ENCODE assay signal across 20 mouse cellular contexts in the genomic region with DNA sequence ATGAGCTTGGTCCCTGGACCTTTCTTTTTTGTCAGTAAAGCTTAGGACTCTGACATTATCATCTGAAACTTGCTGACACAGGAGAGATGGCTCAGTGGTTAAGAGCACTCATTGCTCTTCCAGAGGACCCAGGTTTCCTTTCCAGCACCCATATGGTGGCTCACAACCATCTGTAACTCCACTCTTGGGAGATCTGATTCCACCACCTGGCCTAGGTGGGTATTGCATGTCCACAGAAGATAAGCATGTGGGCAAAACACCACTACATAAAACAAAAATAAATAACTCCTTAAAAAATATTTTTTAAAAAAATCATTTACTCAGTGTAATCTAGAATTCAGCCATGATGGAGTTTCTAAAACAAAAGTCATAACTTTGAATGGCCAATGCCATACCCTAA.
DNase-seq lines count a peak whose midpoint lies in the region; ATAC-seq and TF ChIP-seq lines count a peak whose summit lies in the region.
"Had no signal": no experiment of that assay in that cellular context is flagged by ENCODE, and none has a peak within 500 bp of the region (broad histone marks: within the 10 kb centered on the region; RNA-seq: fewer than 3 reads in every experiment).

No protein-coding gene starts in this region.

- TF ChIP-seq CTCF in gastrocnemius, adult 2 months (IDR thresholded peaks at IDR 0.05): peak; percentile 27; the same call in 1 of the 2 replicates
- TF ChIP-seq CTCF in liver, embryonic 14.5 days (IDR thresholded peaks at IDR 0.05; ENCODE audit: low read depth): 0 out of 2 replicates have a peak, but pooled peaks have one; percentile 10
- TF ChIP-seq CTCF in CH12.LX (conservative IDR thresholded peaks at IDR 0.05 in 1 of 2, IDR thresholded peaks at IDR 0.05 in 1 of 2; ENCODE audit: low read depth in 2 of 2, low read length in 2 of 2): peak in 1 of 2 experiments; percentile 11; a peak in 2 of 4 replicates

- H3K4me3 ChIP-seq in gastrocnemius, adult 2 months: no peak overlapping the region
- no peak overlapping the region for H3K4me3 ChIP-seq in liver, embryonic 14.5 days (ENCODE audit: insufficient read depth in 1 of 2, low read depth in 2 of 2, low read length in 2 of 2)
- no peak overlapping the region for H3K4me3 ChIP-seq in liver, embryonic 12.5 days
- H3K4me3 ChIP-seq in CH12.LX (replicated peaks in 1 of 3; ENCODE audit: low read depth in 2 of 3, low read length in 2 of 3, poor library complexity in 1 of 3): no peak overlapping the region
- H3K4me3 ChIP-seq in limb, embryonic 10.5 days: no peak overlapping the region
- H3K4me3 ChIP-seq: limb, embryonic 13.5 days had no signal

- no peak for TF ChIP-seq POLR2A in CH12.LX (IDR thresholded peaks at IDR 0.05; ENCODE audit: low read depth, low read length)

- no peaks in the 10 kb centered on the region for H3K9me3 ChIP-seq in liver, embryonic 14.5 days (ENCODE audit: control insufficient read depth, low read length)
- H3K9me3 ChIP-seq in liver, embryonic 12.5 days (replicated peaks): no peaks in the 10 kb centered on the region
- no peaks in the 10 kb centered on the region for H3K9me3 ChIP-seq in CH12.LX (replicated peaks; ENCODE audit: low read length)
- no peaks in the 10 kb centered on the region for H3K9me3 ChIP-seq in limb, embryonic 10.5 days (replicated peaks)
- H3K9me3 ChIP-seq: limb, embryonic 13.5 days had no signal

- no peak for DNase-seq in gastrocnemius, adult 2 months
- DNase-seq in gastrocnemius, postnatal 14 days: no peak
- no peak for DNase-seq in liver, embryonic 14.5 days (ENCODE audit: low read depth in 3 of 3, low spot score in 3 of 3)
- DNase-seq in CH12.LX (ENCODE audit: extremely low read depth): no peak
- DNase-seq in limb, embryonic 10.5 days (ENCODE audit: low spot score): no peak
- DNase-seq in adrenal gland, postnatal 10 days: no peak
- no peak for DNase-seq in frontal cortex, postnatal 14 days (ENCODE audit: low spot score in 2 of 2)
- DNase-seq: adrenal gland, postnatal 25 days; cerebellum, adult 11 months; embryo, embryonic 11 days; heart, postnatal 4 days; kidney, adult 11 months; lung, postnatal 4 days; right cerebral cortex, postnatal 25 days; thymus, postnatal 14 days had no signal

- no peak for ATAC-seq in liver, embryonic 14.5 days (ENCODE audit: insufficient read depth)
- no peak for ATAC-seq in liver, embryonic 12.5 days
- ATAC-seq: forebrain, embryonic 16.5 days; hindbrain, embryonic 16.5 days had no signal

- TF ChIP-seq EP300 in liver, embryonic 14.5 days (IDR thresholded peaks at IDR 0.05; ENCODE audit: low read depth): no peak
- TF ChIP-seq EP300 in CH12.LX (IDR thresholded peaks at IDR 0.05; ENCODE audit: low read length): no peak

- dilution Hi-C loops in CH12.LX (cut with MboI; ENCODE audit: extremely low pct_ligation_motif_present, extremely low pct_unique_long_range_greater_than_20kb, low sequenced_read_pairs): no loop called here

- H3K27ac ChIP-seq in gastrocnemius, adult 2 months: no peak overlapping the region
- no peak overlapping the region for H3K27ac ChIP-seq in liver, embryonic 14.5 days
- no peak overlapping the region for H3K27ac ChIP-seq in liver, embryonic 12.5 days
- H3K27ac ChIP-seq in CH12.LX (ENCODE audit: insufficient read depth, low read depth): no peak overlapping the region
- peak overlapping the region; percentile 50; the same call in 1 of the 2 replicates for H3K27ac ChIP-seq in limb, embryonic 10.5 days
- H3K27ac ChIP-seq: limb, embryonic 13.5 days had no signal

- no peak for TF ChIP-seq RAD21 in CH12.LX (IDR thresholded peaks at IDR 0.05; ENCODE audit: low read depth, low read length)

- no peaks in the 10 kb centered on the region for H3K36me3 ChIP-seq in liver, embryonic 14.5 days (replicated peaks; ENCODE audit: control insufficient read depth, insufficient read depth, low read depth)
- no peaks in the 10 kb centered on the region for H3K36me3 ChIP-seq in liver, embryonic 12.5 days
- no peaks in the 10 kb centered on the region for H3K36me3 ChIP-seq in CH12.LX (replicated peaks in 1 of 2; ENCODE audit: control insufficient read depth in 1 of 2, insufficient read depth in 1 of 2, low read length in 1 of 2)
- H3K36me3 ChIP-seq in limb, embryonic 10.5 days: peaks cover 7% of the 10 kb centered on the region; the same call in 1 of the 2 replicates
- H3K36me3 ChIP-seq: limb, embryonic 13.5 days had no signal

- H3K4me1 ChIP-seq in liver, embryonic 14.5 days (replicated peaks; ENCODE audit: control insufficient read depth in 2 of 2, insufficient read depth in 2 of 2, low read length in 1 of 2): no peaks in the 10 kb centered on the region
- no peaks in the 10 kb centered on the region for H3K4me1 ChIP-seq in liver, embryonic 12.5 days
- peaks cover 0 to 4% of the 10 kb centered on the region in 2 experiments; a peak in 1 of 4 replicates for H3K4me1 ChIP-seq in CH12.LX (ENCODE audit: control insufficient read depth in 1 of 2, insufficient read depth in 2 of 2)
- peaks cover 62% of the 10 kb centered on the region for H3K4me1 ChIP-seq in limb, embryonic 10.5 days

- no peak overlapping the region for H3K4me2 ChIP-seq in liver, embryonic 14.5 days (ENCODE audit: low read depth)
- H3K4me2 ChIP-seq in liver, embryonic 12.5 days: no peak overlapping the region
- H3K4me2 ChIP-seq in CH12.LX (ENCODE audit: insufficient read depth, low read depth, poor library complexity, severe bottlenecking): no peak overlapping the region
- H3K4me2 ChIP-seq: limb, embryonic 13.5 days; midbrain, embryonic 11.5 days had no signal

- no peaks in the 10 kb centered on the region for H3K27me3 ChIP-seq in liver, embryonic 14.5 days (ENCODE audit: control insufficient read depth, insufficient read depth, low read length)
- no peaks in the 10 kb centered on the region for H3K27me3 ChIP-seq in liver, embryonic 12.5 days (replicated peaks)
- no peaks in the 10 kb centered on the region for H3K27me3 ChIP-seq in CH12.LX (replicated peaks)
- H3K27me3 ChIP-seq in limb, embryonic 10.5 days (ENCODE audit: low read depth, poor library complexity, severe bottlenecking): no peaks in the 10 kb centered on the region
- H3K27me3 ChIP-seq: limb, embryonic 13.5 days had no signal

- no peaks in the 10 kb centered on the region for H3K79me2 ChIP-seq in CH12.LX (replicated peaks; ENCODE audit: control insufficient read depth, extremely low read depth, insufficient read depth, poor library complexity, severe bottlenecking)

- intact Hi-C loops in gastrocnemius, adult 2 months (cut with DNase I): no loop called here
- intact Hi-C loops in gastrocnemius, postnatal 14 days (cut with DNase I; ENCODE audit: low total_unique reads): no loop called here

- H3K9ac ChIP-seq in liver, embryonic 14.5 days (replicated peaks): no peak overlapping the region
- no peak overlapping the region for H3K9ac ChIP-seq in liver, embryonic 12.5 days
- H3K9ac ChIP-seq in CH12.LX (ENCODE audit: insufficient read depth, low read depth): no peak overlapping the region
- H3K9ac ChIP-seq: limb, embryonic 13.5 days had no signal

- in situ Hi-C loops in CH12.LX (cut with MboI; ENCODE audit: low pct_ligation_motif_present, low pct_unique_long_range_greater_than_20kb, low sequenced_read_pairs): no loop called here

TF ChIP-seq in CH12.LX, 34 proteins besides CTCF, POLR2A, EP300 and RAD21:
- TF ChIP-seq SMC3 (IDR thresholded peaks at IDR 0.05; ENCODE audit: low read depth, low read length): peak; percentile 6; the same call in 1 of the 2 replicates
- TF ChIP-seq TBP (conservative IDR thresholded peaks at IDR 0.05; ENCODE audit: low read depth, low read length): no peak
